Mouse (Mus musculus) embryonic facial prominence, embryonic 10.5 days (tissue): Measurements from ENCODE around the gene Sgms2. TPM values are rescaled to one million over a fixed set of nuclear protein-coding genes. Genes with fewer than 3 reads are reported as not detected.

Experiments
- DNase-seq: peaks from one replicate; pipeline ENCODE4 v3.0.0-alpha.2; 2017; ENCODE audit warnings: low spot score
- H3K27ac ChIP-seq: fragments of 300-500 bp; sonication (generic); replicated peaks from 2 replicates; pipeline ENCODE4 v1.5.1; 2016; ENCODE audit warnings: mild to moderate bottlenecking
- H3K27me3 ChIP-seq: fragments of 300-500 bp; sonication (generic); replicated peaks from 2 replicates; pipeline ENCODE4 v1.6.1; 2016; ENCODE audit warnings: low read depth, mild to moderate bottlenecking; ENCODE audit not compliant: poor library complexity, severe bottlenecking
- H3K36me3 ChIP-seq: fragments of 300-500 bp; sonication (generic); replicated peaks from 2 replicates; pipeline ENCODE4 v1.6.1; 2016; ENCODE audit warnings: mild to moderate bottlenecking, moderate library complexity
- H3K4me1 ChIP-seq: fragments of 300-500 bp; sonication (generic); 2 replicates; pipeline ENCODE4 v1.6.1; 2016
- H3K4me3 ChIP-seq: fragments of 300-500 bp; sonication (generic); 2 replicates; pipeline ENCODE4 v1.5.1; 2016; ENCODE audit warnings: mild to moderate bottlenecking, moderate library complexity
- H3K9me3 ChIP-seq: fragments of 300-500 bp; sonication (generic); 2 replicates; pipeline ENCODE4 v1.6.1; 2016; ENCODE audit warnings: mild to moderate bottlenecking
- WGBS: fragments of 180-500 bp; shearing (Covaris S2); methylation state at CpG from one replicate; pipeline ENCODE4 v1.1.7; 2016; 5-methylcytosine and 5-hydroxymethylcytosine counted together
- polyA plus RNA-seq: library from polyadenylated mRNA; unstranded; fragments of >200 nt; fragmentation: Nextera tagmentation; extraction: Ambion mirVana; gene quantifications from 2 replicates; pipeline ENCODE4 v1.2.1, GENCODE M21; 2016

Sgms2 gene
- polyA plus RNA-seq, 1 experiment from 2014 or later, result 0.77 TPM

DNA sequence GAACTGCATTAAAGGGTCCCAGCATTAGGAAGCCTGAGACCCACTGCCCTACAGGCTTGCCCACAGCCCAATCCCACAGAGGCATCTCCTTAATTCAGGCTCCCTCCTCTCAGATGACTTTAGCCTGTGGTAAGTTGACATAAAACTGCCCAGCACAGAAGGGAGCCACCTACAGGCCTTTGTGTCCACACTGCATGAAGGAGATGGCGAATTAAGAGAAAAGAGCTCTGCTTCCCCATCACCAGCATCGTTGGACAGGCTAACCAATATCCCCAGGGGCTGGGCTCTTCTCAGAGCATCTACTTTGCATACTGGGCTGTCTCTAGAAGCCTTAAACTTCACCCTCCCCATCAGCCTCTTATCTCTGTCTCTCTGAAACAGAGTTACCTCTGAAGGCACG lies 196.7 kb downstream of the Sgms2 start:
- Histone ChIP-seq H3K36me3 (no peaks in the 10 kb centered on the region), H3K4me3 (no peak overlapping the region), H3K27me3 (no peaks in the 10 kb centered on the region), H3K4me1 (peaks cover 14% of the 10 kb centered on the region), H3K9me3 (no peaks in the 10 kb centered on the region), H3K27ac (no peak overlapping the region)
- 49% methylated on average over 3 of the region's 3 CpGs for WGBS
- DNase-seq, result no peak

- Histone ChIP-seq H3K27me3 (no peaks in the 10 kb centered on the region), H3K36me3 (no peaks in the 10 kb centered on the region), H3K9me3 (no peaks in the 10 kb centered on the region), H3K27ac (no peak overlapping the region), H3K4me3 (no peak overlapping the region), H3K4me1 (peaks cover 4% of the 10 kb centered on the region)
- DNase-seq, result no peak
- 69% methylated on average over 3 of the region's 3 CpGs for WGBS
Observed at GRCm38 (mm10) chr3:131292959-131293358, 198.3 kb downstream of the Sgms2 start.

DNA sequence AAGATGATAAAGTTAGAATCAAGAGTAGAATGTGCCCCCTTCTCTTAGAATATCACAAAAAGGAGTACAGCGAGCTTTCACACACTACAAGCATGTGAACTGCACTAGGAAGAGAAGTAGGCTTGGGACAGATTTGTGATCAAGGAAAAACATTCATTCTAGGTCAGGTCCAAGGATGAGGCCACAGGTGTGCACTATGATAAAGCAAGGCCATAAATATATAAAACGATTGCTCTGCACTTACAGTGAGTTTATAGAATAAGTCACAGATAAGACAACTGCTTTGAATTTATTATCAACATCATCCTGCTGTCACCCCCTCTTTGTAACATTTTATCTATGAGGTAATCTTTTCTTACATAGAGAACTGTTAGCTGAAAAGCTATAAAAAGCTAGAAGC lies 198.9 kb downstream of the Sgms2 start:
- no peaks in the 10 kb centered on the region for H3K4me1 ChIP-seq
- H3K27me3 ChIP-seq, result no peaks in the 10 kb centered on the region
- WGBS, result 92% methylated on average over 2 of the region's 2 CpGs
- H3K9me3 ChIP-seq, result no peaks in the 10 kb centered on the region
- no peak for DNase-seq
- no peak overlapping the region for H3K4me3 ChIP-seq
- no peaks in the 10 kb centered on the region for H3K36me3 ChIP-seq
- H3K27ac ChIP-seq, result no peak overlapping the region

DNA sequence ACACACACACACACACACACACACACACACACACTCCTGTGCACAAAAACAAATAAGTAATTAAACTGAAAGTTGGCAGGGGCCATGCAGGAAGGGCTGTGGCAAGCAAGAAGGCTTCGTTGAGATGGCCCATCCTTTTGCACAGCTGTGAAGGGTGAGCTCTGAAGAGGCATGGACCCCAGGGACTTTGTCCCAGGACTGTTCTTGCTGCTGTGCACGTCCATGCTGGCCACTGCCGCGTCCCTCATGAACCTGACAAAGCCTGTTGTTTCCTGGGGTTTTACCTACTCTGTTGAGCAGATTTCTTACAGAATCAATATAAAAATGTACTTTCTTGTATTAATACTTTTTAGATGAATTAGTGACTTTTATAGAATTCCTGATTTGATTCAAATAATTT lies 199.3 kb downstream of the Sgms2 start:
- WGBS, result 84% methylated on average over 4 of the region's 4 CpGs
- Histone ChIP-seq H3K27me3 (no peaks in the 10 kb centered on the region), H3K4me3 (no peak overlapping the region), H3K27ac (no peak overlapping the region), H3K9me3 (no peaks in the 10 kb centered on the region), H3K4me1 (no peaks in the 10 kb centered on the region), H3K36me3 (no peaks in the 10 kb centered on the region)
- no peak for DNase-seq

DNA sequence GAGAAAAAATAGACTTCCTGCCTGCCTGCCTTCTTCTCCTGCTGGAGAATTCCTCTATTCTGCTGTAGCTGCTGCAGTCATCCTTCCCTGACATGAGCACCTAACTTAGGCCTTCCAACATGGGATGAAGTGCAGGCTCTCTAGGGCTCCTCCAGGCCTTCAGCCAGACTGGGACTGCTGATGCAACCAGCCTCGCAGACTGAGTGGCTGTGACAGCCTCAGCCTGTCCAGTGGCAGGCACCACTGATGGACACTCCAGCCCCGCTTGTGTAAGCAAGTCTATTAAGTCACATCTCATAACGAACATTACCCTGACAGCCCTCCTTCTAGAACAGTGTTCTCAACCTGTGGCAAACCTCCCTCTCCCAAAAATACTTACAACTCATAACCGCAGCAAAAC lies 217.1 kb downstream of the Sgms2 start:
- no peak overlapping the region for H3K4me3 ChIP-seq
- H3K4me1 ChIP-seq, result peaks cover 29% of the 10 kb centered on the region
- no peak overlapping the region for H3K27ac ChIP-seq
- DNase-seq, result no peak
- WGBS, result 89% methylated on average over 4 of the region's 4 CpGs
- H3K9me3 ChIP-seq, result peaks cover 8% of the 10 kb centered on the region; the same call in 1 of the 2 replicates
- no peaks in the 10 kb centered on the region for H3K36me3 ChIP-seq
- no peaks in the 10 kb centered on the region for H3K27me3 ChIP-seq

GRCm38 (mm10) chr3:131272374-131273100 lies 218.7 kb downstream of the Sgms2 start:
- no peaks in the 10 kb centered on the region for H3K9me3 ChIP-seq
- peaks cover 29% of the 10 kb centered on the region for H3K4me1 ChIP-seq
- no peak for DNase-seq
- WGBS, result 47% methylated on average over 10 of the region's 10 CpGs
- H3K4me3 ChIP-seq, result peak overlapping the region; percentile 84
- no peaks in the 10 kb centered on the region for H3K27me3 ChIP-seq
- peaks cover 2% of the 10 kb centered on the region; the same call in 1 of the 2 replicates for H3K36me3 ChIP-seq
- H3K27ac ChIP-seq, result peak overlapping the region; percentile 87

GRCm38 (mm10) chr3:131271559-131272373 lies 219.4 kb downstream of the Sgms2 start, which contains the start of gene Hadh:
TSS of gene Hadh (minus strand) at chr3:131272101.
- under 1% methylated on average over 53 of the region's 54 CpGs for WGBS
- Histone ChIP-seq H3K36me3 (peaks cover 9% of the 10 kb centered on the region), H3K27me3 (no peaks in the 10 kb centered on the region), H3K4me3 (peak within 1 kb of the TSS; percentile 84), H3K27ac (peak within 1 kb of the TSS; percentile 87), H3K4me1 (peaks cover 29% of the 10 kb centered on the region), H3K9me3 (no peaks in the 10 kb centered on the region)
- DNase-seq, result peak; percentile 95

GRCm38 (mm10) chr3:131271157-131271556 lies 220.1 kb downstream of the Sgms2 start:
- Histone ChIP-seq H3K36me3 (peaks cover 10% of the 10 kb centered on the region), H3K9me3 (no peaks in the 10 kb centered on the region), H3K4me3 (peak overlapping the region; percentile 84), H3K27me3 (no peaks in the 10 kb centered on the region), H3K27ac (peak overlapping the region; percentile 87), H3K4me1 (peaks cover 29% of the 10 kb centered on the region)
- DNase-seq, result peak; percentile 72
- WGBS, result 11% methylated on average over 8 of the region's 8 CpGs

- DNase-seq, result no peak
Observed at GRCm38 (mm10) chr3:131270381-131270780, 220.8 kb downstream of the Sgms2 start.

More at GRCm38 (mm10) chr3:131270381-131270780, 220.8 kb downstream of the Sgms2 start:
- no peak overlapping the region for H3K27ac ChIP-seq
- 41% methylated on average over 6 of the region's 6 CpGs for WGBS
- no peaks in the 10 kb centered on the region for H3K27me3 ChIP-seq
- H3K36me3 ChIP-seq, result peaks cover 10% of the 10 kb centered on the region
- H3K9me3 ChIP-seq, result no peaks in the 10 kb centered on the region
- peak overlapping the region; percentile 84; the same call in 1 of the 2 replicates for H3K4me3 ChIP-seq
- peaks cover 29% of the 10 kb centered on the region for H3K4me1 ChIP-seq

Other genes starting within 250 kb of the Sgms2 start
- 97.1 and 101 TPM in 2 replicates for gene Hadh, start 219.3 kb downstream of the Sgms2 start, polyA plus RNA-seq
- gene Cyp2u1, start 188.2 kb downstream of the Sgms2 start, polyA plus RNA-seq, result 0.69 and 1.5 TPM in 2 replicates
- gene Papss1, start 73.4 kb upstream of the Sgms2 start, polyA plus RNA-seq, result 62.4 and 71.1 TPM in 2 replicates